Mouse (Mus musculus) liver, embryonic 16.5 days (tissue): Measurements from ENCODE around the gene Ehd3. TPM values are rescaled to one million over a fixed set of nuclear protein-coding genes. Genes with fewer than 3 reads are reported as not detected.

ENCODE experiments used
- ATAC-seq: fragments of 200-750 bp; cut with Nextera tagmentation; 2 replicates; pipeline ENCODE4 v1.8.0; 2017; ENCODE audit warnings: low read depth, mild to moderate bottlenecking, moderate number of reproducible peaks, moderate library complexity
- H3K27ac ChIP-seq: fragments of 300-500 bp; sonication (generic); 2 replicates; pipeline ENCODE4 v1.5.1; 2014; ENCODE audit warnings: mild to moderate bottlenecking, low read length
- H3K27me3 ChIP-seq: fragments of 300-500 bp; sonication (generic); 2 replicates; pipeline ENCODE4 v1.6.1; 2014; ENCODE audit warnings: low read depth, low read length, mixed read lengths; ENCODE audit not compliant: control insufficient read depth, insufficient read depth
- H3K36me3 ChIP-seq: fragments of 300-500 bp; sonication (generic); 2 replicates; pipeline ENCODE4 v1.6.1; 2014; ENCODE audit warnings: mild to moderate bottlenecking; ENCODE audit not compliant: control insufficient read depth, insufficient read depth
- H3K4me1 ChIP-seq: fragments of 300-500 bp; sonication (generic); 2 replicates; pipeline ENCODE4 v1.6.1; 2014; ENCODE audit warnings: low read depth, low read length, mixed read lengths; ENCODE audit not compliant: control insufficient read depth
- H3K4me2 ChIP-seq: fragments of 300-500 bp; sonication (generic); 2 replicates; pipeline ENCODE4 v1.6.1; 2014; ENCODE audit warnings: low read depth, low read length, mixed read lengths
- H3K4me3 ChIP-seq: fragments of 300-500 bp; sonication (generic); 2 replicates; pipeline ENCODE4 v1.5.1; 2014; ENCODE audit warnings: low read depth, mild to moderate bottlenecking, low read length
- H3K9ac ChIP-seq: fragments of 300-500 bp; sonication (generic); 2 replicates; pipeline ENCODE4 v1.6.1; 2014; ENCODE audit warnings: low read depth, low read length
- H3K9me3 ChIP-seq: fragments of 300-500 bp; sonication (generic); replicated peaks from 2 replicates; pipeline ENCODE4 v1.6.1; 2016; ENCODE audit warnings: low read length; ENCODE audit not compliant: control insufficient read depth
- WGBS: fragments of 180-500 bp; shearing (Covaris S2); extraction: QIAGEN DNeasy Blood & Tissue Kit; methylation state at CpG from one replicate; pipeline ENCODE4 v1.1.7; 2014; ENCODE audit not compliant: insufficient replicate concordance; 5-methylcytosine and 5-hydroxymethylcytosine counted together
- polyA plus RNA-seq: library from polyadenylated mRNA; unstranded; fragments of >200 nt; fragmentation: Nextera tagmentation; extraction: Ambion mirVana; gene quantifications from 2 replicates; pipeline ENCODE4 v1.2.1, GENCODE M21; 2015

Gene Ehd3
- polyA plus RNA-seq, 1 experiment from 2014 or later, result 23.1 TPM

GRCm38 (mm10) chr17:73807211-73807610, 3.3 kb downstream of the Ehd3 start:
- Histone ChIP-seq H3K4me2 (no peak overlapping the region), H3K27me3 (peaks cover 12% of the 10 kb centered on the region), H3K4me3 (peak overlapping the region; percentile 11; the same call in 1 of the 2 replicates), H3K36me3 (no peaks in the 10 kb centered on the region), H3K4me1 (no peaks in the 10 kb centered on the region), H3K9ac (no peak overlapping the region), H3K27ac (0 out of 2 replicates have a peak overlapping the region, but pooled peaks have one; percentile 24), H3K9me3 (no peaks in the 10 kb centered on the region)
- 31% methylated on average over 5 of the region's 5 CpGs for WGBS
- no peak for ATAC-seq

GRCm38 (mm10) chr17:73808431-73808830, 4.5 kb downstream of the Ehd3 start:
- Histone ChIP-seq H3K9ac (no peak overlapping the region), H3K4me1 (no peaks in the 10 kb centered on the region), H3K36me3 (no peaks in the 10 kb centered on the region), H3K27ac (no peak overlapping the region), H3K27me3 (peaks cover 12% of the 10 kb centered on the region), H3K4me2 (no peak overlapping the region), H3K4me3 (no peak overlapping the region), H3K9me3 (no peaks in the 10 kb centered on the region)
- ATAC-seq, result no peak
- 67% methylated on average over 6 of the region's 6 CpGs for WGBS

GRCm38 (mm10) chr17:73810801-73811200, 6.9 kb downstream of the Ehd3 start:
- Histone ChIP-seq H3K27ac (no peak overlapping the region), H3K27me3 (no peaks in the 10 kb centered on the region), H3K4me3 (no peak overlapping the region), H3K36me3 (no peaks in the 10 kb centered on the region), H3K9me3 (no peaks in the 10 kb centered on the region), H3K4me1 (no peaks in the 10 kb centered on the region), H3K9ac (no peak overlapping the region), H3K4me2 (no peak overlapping the region)
- 59% methylated on average over 1 of the region's 1 CpGs for WGBS
- ATAC-seq, result no peak

- Histone ChIP-seq H3K4me1 (no peaks in the 10 kb centered on the region), H3K27ac (no peak overlapping the region), H3K27me3 (no peaks in the 10 kb centered on the region), H3K36me3 (no peaks in the 10 kb centered on the region), H3K9me3 (no peaks in the 10 kb centered on the region), H3K4me3 (no peak overlapping the region), H3K4me2 (no peak overlapping the region), H3K9ac (no peak overlapping the region)
- ATAC-seq, result no peak
- WGBS, result 65% methylated on average over 5 of the region's 5 CpGs
Measured at GRCm38 (mm10) chr17:73811566-73811965, 7.6 kb downstream of the Ehd3 start.

- Histone ChIP-seq H3K4me1 (no peaks in the 10 kb centered on the region), H3K4me3 (no peak overlapping the region), H3K9ac (no peak overlapping the region), H3K27me3 (no peaks in the 10 kb centered on the region), H3K4me2 (no peak overlapping the region), H3K9me3 (no peaks in the 10 kb centered on the region), H3K27ac (no peak overlapping the region), H3K36me3 (no peaks in the 10 kb centered on the region)
- 49% methylated on average over 8 of the region's 8 CpGs for WGBS
- no peak for ATAC-seq
Measured at GRCm38 (mm10) chr17:73813031-73813660, 9.2 kb downstream of the Ehd3 start.

GRCm38 (mm10) chr17:73814500-73815190, 10.7 kb downstream of the Ehd3 start:
- Histone ChIP-seq H3K9me3 (no peaks in the 10 kb centered on the region), H3K4me3 (no peak overlapping the region), H3K36me3 (no peaks in the 10 kb centered on the region), H3K4me1 (no peaks in the 10 kb centered on the region), H3K4me2 (no peak overlapping the region), H3K27me3 (no peaks in the 10 kb centered on the region), H3K27ac (no peak overlapping the region), H3K9ac (no peak overlapping the region)
- ATAC-seq, result no peak
- 65% methylated on average over 6 of the region's 6 CpGs for WGBS

GRCm38 (mm10) chr17:73817697-73818380, 13.9 kb downstream of the Ehd3 start:
- H3K9me3 ChIP-seq, result no peaks in the 10 kb centered on the region
- no peaks in the 10 kb centered on the region for H3K4me1 ChIP-seq
- no peak overlapping the region for H3K27ac ChIP-seq
- WGBS, result 58% methylated on average over 9 of the region's 9 CpGs
- H3K27me3 ChIP-seq, result no peaks in the 10 kb centered on the region
- no peak overlapping the region for H3K4me3 ChIP-seq
- H3K4me2 ChIP-seq, result no peak overlapping the region
- no peak overlapping the region for H3K9ac ChIP-seq
- no peaks in the 10 kb centered on the region for H3K36me3 ChIP-seq
- no peak for ATAC-seq

- Histone ChIP-seq H3K4me1 (no peaks in the 10 kb centered on the region), H3K9me3 (no peaks in the 10 kb centered on the region)
Measured at GRCm38 (mm10) chr17:73818936-73819335, 15.0 kb downstream of the Ehd3 start.

GRCm38 (mm10) chr17:73820726-73821125, 16.8 kb downstream of the Ehd3 start:
- Histone ChIP-seq H3K9ac (no peak overlapping the region), H3K9me3 (no peaks in the 10 kb centered on the region), H3K27ac (no peak overlapping the region), H3K4me1 (no peaks in the 10 kb centered on the region), H3K36me3 (no peaks in the 10 kb centered on the region), H3K27me3 (no peaks in the 10 kb centered on the region), H3K4me3 (no peak overlapping the region), H3K4me2 (no peak overlapping the region)
- 62% methylated on average over 4 of the region's 4 CpGs for WGBS
- ATAC-seq, result no peak

More at GRCm38 (mm10) chr17:73818936-73819335, 15.0 kb downstream of the Ehd3 start:
- no peaks in the 10 kb centered on the region for H3K27me3 ChIP-seq
- no peak overlapping the region for H3K9ac ChIP-seq
- ATAC-seq, result no peak
- no peak overlapping the region for H3K4me3 ChIP-seq
- WGBS, result 47% methylated on average over 4 of the region's 4 CpGs
- H3K4me2 ChIP-seq, result no peak overlapping the region
- H3K27ac ChIP-seq, result no peak overlapping the region
- no peaks in the 10 kb centered on the region for H3K36me3 ChIP-seq
